Mouse (Mus musculus) splenic B cell, adult 2 months (primary cell): ENCODE data around the gene C8b.

Experiments used
- DNase-seq: peaks from one replicate; pipeline ENCODE4 v3.0.0-alpha.2; 2011; ENCODE audit warnings: low read depth, low spot score
- H3K27me3 ChIP-seq: 2 replicates; pipeline ENCODE4 v1.6.1; 2012; ENCODE audit warnings: mild to moderate bottlenecking, low read length, moderate library complexity, mixed read lengths; ENCODE audit not compliant: control insufficient read depth, poor library complexity, insufficient read depth, severe bottlenecking
- H3K36me3 ChIP-seq: 2 replicates; pipeline ENCODE4 v1.6.1; 2012; ENCODE audit warnings: mild to moderate bottlenecking, low read length, moderate library complexity, mixed read lengths; ENCODE audit not compliant: control insufficient read depth, poor library complexity, insufficient read depth, severe bottlenecking

C8b gene

DNA sequence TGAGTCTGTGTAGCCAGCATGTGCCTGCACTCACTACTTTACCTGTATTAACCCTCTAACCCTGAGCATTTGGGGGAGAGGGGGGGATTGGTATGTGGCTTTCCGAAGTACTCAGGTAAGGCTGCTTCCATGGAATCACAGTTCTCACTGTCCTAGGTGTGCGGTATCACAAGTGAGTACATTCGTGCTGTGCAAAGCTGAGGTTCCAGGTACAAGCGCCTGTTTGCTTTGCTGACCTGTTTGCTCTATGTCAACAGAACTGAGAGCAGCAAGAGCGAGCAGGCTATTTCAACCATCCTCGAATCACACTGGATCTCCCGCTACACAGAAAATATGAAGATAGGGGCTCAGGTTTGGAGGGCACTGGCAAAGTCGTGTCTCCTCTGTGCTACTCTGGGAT lies at the start of gene C8b:
Gene C8b (plus strand): TSS at position 253 of the 400 bp plus-strand sequence.
- no peaks in the 10 kb centered on the region for H3K36me3 ChIP-seq
- no peak for DNase-seq

GRCm38 (mm10) chr4:104716506-104716905 lies 49.6 kb upstream of the C8b start:
- Histone ChIP-seq H3K36me3 (no peaks in the 10 kb centered on the region), H3K27me3 (no peaks in the 10 kb centered on the region)
- no peak for DNase-seq

More for the DNA sequence above, at the start of gene C8b:
- H3K27me3 ChIP-seq: no peaks in the 10 kb centered on the region

- DNase-seq: no peak
- H3K36me3 ChIP-seq: no peaks in the 10 kb centered on the region
- H3K27me3 ChIP-seq: no peaks in the 10 kb centered on the region
Measured at GRCm38 (mm10) chr4:104718973-104719795, 46.9 kb upstream of the C8b start.

DNA sequence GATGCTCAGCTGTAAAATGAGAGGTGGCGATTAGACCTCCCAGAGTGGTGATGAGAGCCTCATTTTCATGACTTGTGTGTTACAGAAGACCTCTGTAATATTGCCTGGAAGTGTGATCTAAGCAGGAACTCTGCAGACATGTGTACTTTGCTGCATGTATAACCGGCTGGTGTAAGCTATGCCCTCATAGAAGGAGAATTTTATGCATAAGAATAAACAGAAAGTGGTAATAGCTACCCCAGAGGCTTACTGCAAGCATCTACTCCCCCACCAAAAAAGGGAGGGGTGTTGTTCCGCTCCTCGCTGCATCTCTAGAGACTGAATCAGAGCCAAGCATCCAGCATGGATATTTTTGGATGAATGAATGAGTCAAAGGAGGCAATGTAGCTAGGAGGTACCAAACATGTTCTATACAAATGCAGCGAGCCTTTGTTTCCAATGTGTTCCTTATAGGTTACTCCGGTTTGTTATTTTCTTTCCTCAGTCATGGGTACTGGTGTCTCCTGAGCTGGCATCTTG lies 42.5 kb upstream of the C8b start:
- Histone ChIP-seq H3K27me3 (no peaks in the 10 kb centered on the region), H3K36me3 (no peaks in the 10 kb centered on the region)
- no peak for DNase-seq

GRCm38 (mm10) chr4:104724258-104724657 lies 41.9 kb upstream of the C8b start:
- H3K27me3 ChIP-seq: no peaks in the 10 kb centered on the region
- no peaks in the 10 kb centered on the region for H3K36me3 ChIP-seq
- DNase-seq: no peak

- no peaks in the 10 kb centered on the region for H3K36me3 ChIP-seq
- H3K27me3 ChIP-seq: no peaks in the 10 kb centered on the region
- no peak for DNase-seq
Measured at GRCm38 (mm10) chr4:104725673-104726072, 40.4 kb upstream of the C8b start.

DNA sequence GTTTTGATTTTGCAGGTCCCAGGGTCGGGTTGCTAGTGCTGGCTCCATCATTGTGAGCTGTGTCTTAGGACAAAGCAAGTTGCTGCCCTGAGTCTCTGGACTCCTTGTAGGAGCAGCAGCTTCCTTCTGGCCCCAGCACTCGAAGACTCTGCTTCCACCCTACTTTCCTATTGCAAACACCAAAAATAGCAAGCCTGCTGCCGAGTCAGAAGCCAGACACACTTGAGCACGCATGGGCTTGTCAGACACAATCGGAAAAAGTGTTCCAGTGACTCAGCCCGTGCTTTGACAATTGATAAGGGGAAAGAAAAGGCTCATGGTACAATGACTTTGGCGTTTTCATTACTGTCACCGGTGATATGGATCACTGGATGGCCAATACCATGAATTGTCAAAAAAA lies 36.9 kb upstream of the C8b start:
- DNase-seq: no peak
- H3K27me3 ChIP-seq: no peaks in the 10 kb centered on the region
- H3K36me3 ChIP-seq: no peaks in the 10 kb centered on the region

DNA sequence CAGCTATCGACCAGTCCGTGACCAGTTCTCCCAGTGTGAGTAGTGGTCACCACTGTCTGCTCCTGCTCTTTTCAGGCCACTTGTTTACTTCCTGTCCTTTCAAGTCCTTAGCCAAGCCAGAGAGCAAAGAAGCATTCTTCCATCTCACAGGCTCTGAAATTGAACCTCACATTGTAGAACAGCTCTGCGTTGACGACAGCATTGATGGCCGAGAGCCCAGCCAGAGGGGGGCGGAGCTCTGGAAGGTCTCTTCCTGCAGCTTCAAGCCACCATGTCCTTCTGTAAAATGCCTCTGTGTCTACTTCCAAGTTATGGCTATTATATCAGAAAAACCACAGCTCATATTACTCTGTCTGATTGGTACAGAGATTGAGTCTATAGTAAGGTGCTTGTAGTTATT lies 19.6 kb upstream of the C8b start:
- Histone ChIP-seq H3K27me3 (no peaks in the 10 kb centered on the region), H3K36me3 (no peaks in the 10 kb centered on the region)
- no peak for DNase-seq

- H3K27me3 ChIP-seq: no peaks in the 10 kb centered on the region
- H3K36me3 ChIP-seq: no peaks in the 10 kb centered on the region
- DNase-seq: no peak
Measured at GRCm38 (mm10) chr4:104754090-104754489, 12.0 kb upstream of the C8b start.

DNA sequence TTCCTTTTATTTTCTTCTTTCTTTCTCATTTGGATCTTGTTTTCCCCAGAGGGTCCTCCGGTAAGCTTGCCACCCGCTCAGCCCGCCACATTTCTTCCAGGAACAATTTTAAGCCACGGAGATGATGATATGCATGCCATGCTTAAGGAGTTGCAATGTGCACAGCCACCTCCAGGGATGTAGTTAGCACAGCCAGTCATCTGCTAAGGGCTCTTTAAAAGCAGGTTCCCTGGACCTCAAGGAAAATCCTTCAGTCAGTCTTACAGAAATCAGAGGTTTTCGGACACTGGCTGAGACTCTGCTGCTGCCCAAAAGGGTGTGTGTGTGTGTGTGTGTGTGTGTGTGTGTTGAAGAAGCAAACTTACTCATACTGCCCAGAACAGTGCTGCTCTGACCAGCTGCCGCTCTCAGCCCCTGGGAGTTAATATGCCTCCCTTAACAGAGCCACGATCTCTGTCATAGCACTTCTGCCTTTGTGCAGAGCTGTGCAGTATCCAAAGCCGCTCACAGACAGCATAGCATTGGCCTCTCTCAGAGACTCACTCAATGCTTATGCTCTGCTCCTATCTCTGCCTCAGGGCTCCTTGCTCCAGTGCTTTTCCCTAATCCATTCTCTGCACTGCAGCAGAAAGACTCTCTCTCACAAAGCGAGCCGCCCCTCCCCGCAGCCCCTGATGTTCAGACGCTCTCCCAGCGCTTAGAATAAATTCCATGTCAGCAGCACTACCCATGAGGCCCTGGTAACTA lies 5.1 kb upstream of the C8b start:
- Histone ChIP-seq H3K36me3 (no peaks in the 10 kb centered on the region), H3K27me3 (no peaks in the 10 kb centered on the region)
- no peak for DNase-seq

DNA sequence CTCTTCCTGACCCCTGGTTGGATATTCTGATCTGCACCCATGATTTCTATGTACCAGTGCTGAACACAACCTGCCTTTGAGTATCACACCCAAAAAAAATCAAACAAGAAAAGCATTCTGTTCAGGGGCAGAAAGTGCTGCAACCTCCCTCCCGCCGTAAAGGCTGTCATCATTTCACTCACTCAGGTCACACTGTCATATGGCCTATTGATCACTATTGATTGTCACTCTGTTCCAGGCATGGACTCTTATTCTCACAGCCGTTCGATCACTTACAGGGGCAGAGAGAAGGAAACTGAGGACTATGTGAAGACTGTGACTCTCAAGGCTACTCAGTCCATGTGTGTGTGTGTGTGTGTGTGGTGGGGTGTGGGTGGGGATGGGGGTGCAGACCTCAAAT lies 2.1 kb downstream of the C8b start:
- H3K27me3 ChIP-seq: no peaks in the 10 kb centered on the region
- no peaks in the 10 kb centered on the region for H3K36me3 ChIP-seq
- no peak for DNase-seq

- H3K36me3 ChIP-seq: no peaks in the 10 kb centered on the region
- no peaks in the 10 kb centered on the region for H3K27me3 ChIP-seq
- no peak for DNase-seq
Measured at GRCm38 (mm10) chr4:104769602-104770001, 3.5 kb downstream of the C8b start.

DNA sequence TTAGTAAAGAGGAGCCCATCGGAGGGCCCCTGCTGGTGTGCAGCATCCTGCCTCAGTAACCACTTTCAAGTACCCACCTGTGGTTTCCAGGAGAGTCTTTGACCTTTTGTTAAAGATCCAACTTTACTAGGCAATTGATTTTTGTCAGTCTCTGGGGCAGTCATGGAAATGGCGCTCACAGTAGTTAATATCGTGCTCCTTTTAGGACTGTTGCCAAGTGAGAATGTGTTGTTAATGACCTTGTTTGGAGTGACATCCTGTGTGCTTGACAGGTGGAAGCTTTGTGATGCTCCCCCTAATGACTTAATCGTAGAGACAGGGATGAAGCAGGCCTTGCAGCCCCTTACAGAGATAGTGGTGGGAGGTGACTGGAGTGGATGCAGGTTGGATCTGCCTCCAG lies 4.2 kb downstream of the C8b start:
- Histone ChIP-seq H3K27me3 (no peaks in the 10 kb centered on the region), H3K36me3 (no peaks in the 10 kb centered on the region)
- DNase-seq: no peak

- H3K27me3 ChIP-seq: no peaks in the 10 kb centered on the region
- H3K36me3 ChIP-seq: no peaks in the 10 kb centered on the region
- DNase-seq: no peak
Measured at GRCm38 (mm10) chr4:104775601-104776000, 9.5 kb downstream of the C8b start.

DNA sequence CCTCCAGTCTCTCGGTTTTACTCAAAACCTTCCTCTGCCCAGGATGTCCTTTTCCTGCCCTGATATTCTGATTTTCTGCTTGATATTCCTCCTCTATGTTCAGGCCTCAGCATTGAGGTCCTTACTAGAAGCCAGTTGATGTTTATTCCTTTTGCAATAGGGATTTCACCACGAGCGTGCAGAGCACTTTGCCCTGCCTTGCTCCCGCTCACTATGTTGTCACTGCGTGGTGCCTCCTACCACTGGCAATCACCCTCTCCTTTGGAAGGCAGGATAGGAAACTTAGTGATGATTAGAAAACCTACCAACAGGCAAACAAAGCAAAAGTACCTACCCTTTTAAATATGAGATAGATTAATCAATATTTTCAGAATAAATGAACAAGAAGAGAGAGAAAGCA lies 13.3 kb downstream of the C8b start:
- H3K27me3 ChIP-seq: no peaks in the 10 kb centered on the region
- no peak for DNase-seq
- H3K36me3 ChIP-seq: no peaks in the 10 kb centered on the region
